Mouse (Mus musculus): ENCODE results near the gene Hgfac. TPM values are rescaled to one million over a fixed set of nuclear protein-coding genes. Genes with fewer than 3 reads are reported as not detected.

Hgfac gene
- total RNA-seq, 4 experiments from 2014 or later, result 0.26 to 0.75 (median 0.47) TPM

Small RNA genes within 50 kb of the gene (microRNA-seq; reads per million reads assigned to microRNA genes)
- gene Mir3097, result 9.5 reads per million, percentile 24 among the genes with 10 or more reads in this experiment

Other genes starting within 250 kb of the Hgfac start
- gene Msantd1, start 133.5 kb upstream of the Hgfac start, total RNA-seq (2022), result under 1 TPM; 0.16 to 0.72 (median 0.50) TPM
- 10 to 100 TPM; 14.3 to 18.7 (median 17.6) TPM for gene Rgs12, start 92.1 kb upstream of the Hgfac start, total RNA-seq (2022)
- 10 to 100 TPM; 32.2 to 42.1 (median 39.8) TPM for gene Dok7, start 15.3 kb downstream of the Hgfac start, total RNA-seq (2022)
- gene Lrpap1, start 64.3 kb downstream of the Hgfac start, total RNA-seq (2022), result 10 to 100 TPM; 40.6 to 55.8 (median 48.3) TPM
- gene Adra2c, start 236.8 kb downstream of the Hgfac start, total RNA-seq (2022), result under 1 TPM; 0.41 to 0.79 (median 0.58) TPM

All from heart, adult 8-10 months (tissue).